Comparison of ENCODE assay signal across 28 mouse cellular contexts in the genomic region with DNA sequence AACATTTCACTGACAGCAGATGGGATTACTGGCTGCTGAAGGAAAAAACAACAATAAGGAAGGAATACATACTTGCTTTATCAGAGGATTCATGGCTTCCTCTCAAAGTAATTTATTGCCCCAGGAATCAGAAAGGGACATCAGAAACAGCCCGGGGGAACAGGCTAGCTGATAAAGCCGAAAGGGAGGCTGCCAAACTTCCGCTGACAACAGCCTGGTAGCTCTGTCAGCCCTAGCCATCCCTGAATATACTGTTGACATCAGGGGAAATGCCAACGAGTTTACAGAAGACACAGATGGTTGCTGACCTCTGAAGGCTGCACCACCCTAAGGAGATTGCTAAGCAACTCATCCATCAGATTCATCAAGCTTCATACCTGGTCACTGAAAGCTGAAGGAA. TPM values are rescaled to one million over a fixed set of nuclear protein-coding genes. Genes with fewer than 3 reads are reported as not detected.
DNase-seq lines count a peak whose midpoint lies in the region; ATAC-seq and TF ChIP-seq lines count a peak whose summit lies in the region.
"Had no signal": no experiment of that assay in that cellular context is flagged by ENCODE, and none has a peak within 500 bp of the region (broad histone marks: within the 10 kb centered on the region; RNA-seq: fewer than 3 reads in every experiment).

No protein-coding gene starts in this region.

- H3K4me2 ChIP-seq in heart, postnatal 0 days (ENCODE audit: low read depth, low read length), result no peak overlapping the region
- H3K4me2 ChIP-seq in lung, postnatal 0 days (replicated peaks; ENCODE audit: low read depth, low read length), result no peak overlapping the region
- H3K4me2 ChIP-seq: embryonic facial prominence, embryonic 12.5 days; forebrain, embryonic 15.5 days; heart, embryonic 13.5 days; limb, embryonic 15.5 days; liver, embryonic 13.5 days; neural tube, embryonic 15.5 days; stomach, embryonic 15.5 days had no signal

- no peak for TF ChIP-seq EP300 in heart, postnatal 0 days (IDR thresholded peaks at IDR 0.05; ENCODE audit: low read depth)
- TF ChIP-seq EP300 in lung, postnatal 0 days (IDR thresholded peaks at IDR 0.05), result no peak

- no peaks in the 10 kb centered on the region; the same call in 1 of the 2 replicates for H3K9me3 ChIP-seq in heart, postnatal 0 days (replicated peaks; ENCODE audit: control insufficient read depth, low read length)
- no peaks in the 10 kb centered on the region for H3K9me3 ChIP-seq in lung, postnatal 0 days (ENCODE audit: low read length)
- H3K9me3 ChIP-seq: forebrain, embryonic 15.5 days; heart, embryonic 13.5 days; limb, embryonic 10.5 days; limb, embryonic 15.5 days; liver, embryonic 13.5 days; neural tube, embryonic 15.5 days; stomach, embryonic 15.5 days had no signal

- peak overlapping the region; percentile 20; the same call in 1 of the 2 replicates for H3K27ac ChIP-seq in heart, postnatal 0 days (ENCODE audit: low read depth)
- H3K27ac ChIP-seq in lung, postnatal 0 days (ENCODE audit: low read length), result no peak overlapping the region
- H3K27ac ChIP-seq: embryonic facial prominence, embryonic 12.5 days; forebrain, embryonic 15.5 days; heart, embryonic 13.5 days; limb, embryonic 10.5 days; limb, embryonic 15.5 days; liver, embryonic 13.5 days; neural tube, embryonic 15.5 days; stomach, embryonic 15.5 days had no signal

- ATAC-seq in heart, postnatal 0 days (ENCODE audit: insufficient read depth, low read depth), result no peak
- 0 out of 2 replicates have a peak, but pooled peaks have one; percentile 21 for ATAC-seq in lung, postnatal 0 days
- ATAC-seq: forebrain, embryonic 15.5 days; hindbrain, embryonic 16.5 days had no signal

- H3K9ac ChIP-seq in heart, postnatal 0 days (replicated peaks; ENCODE audit: low read depth, low read length), result no peak overlapping the region
- H3K9ac ChIP-seq in lung, postnatal 0 days (replicated peaks; ENCODE audit: low read depth), result no peak overlapping the region
- H3K9ac ChIP-seq: embryonic facial prominence, embryonic 12.5 days; forebrain, embryonic 15.5 days; heart, embryonic 13.5 days; limb, embryonic 15.5 days; liver, embryonic 13.5 days; neural tube, embryonic 15.5 days; stomach, embryonic 15.5 days had no signal

- H3K4me3 ChIP-seq in heart, postnatal 0 days (ENCODE audit: low read depth, low read length), result no peak overlapping the region
- no peak overlapping the region for H3K4me3 ChIP-seq in lung, postnatal 0 days (ENCODE audit: low read depth, low read length)
- H3K4me3 ChIP-seq: embryonic facial prominence, embryonic 12.5 days; forebrain, embryonic 15.5 days; heart, embryonic 13.5 days; limb, embryonic 10.5 days; limb, embryonic 15.5 days; liver, embryonic 13.5 days; neural tube, embryonic 15.5 days; stomach, embryonic 15.5 days had no signal

- no peak for DNase-seq in heart, postnatal 0 days (ENCODE audit: low spot score)
- DNase-seq in heart, postnatal 10 days, result no peak
- DNase-seq in lung, postnatal 0 days (ENCODE audit: low spot score), result no peak
- no peak for DNase-seq in lung, postnatal 4 days
- DNase-seq in kidney, postnatal 14 days, result peak; percentile 66
- no peak for DNase-seq in layer of hippocampus, postnatal 14 days (ENCODE audit: low spot score in 2 of 2)
- DNase-seq: B cell, adult 2 months; cerebellum, adult 11 months; cerebellum, adult 9-10 months; cerebellum, postnatal 36 days; embryo, embryonic 11 days; gastrocnemius, postnatal 36 days; heart, adult 18-20 months; liver, embryonic 13.5 days; lung, adult 18-20 months; lung, postnatal 10 days; midbrain, embryonic 14.5 days; retina, postnatal 1 day; right cerebral cortex, postnatal 14 days had no signal

- H3K36me3 ChIP-seq in heart, postnatal 0 days (replicated peaks; ENCODE audit: control insufficient read depth, insufficient read depth, low read length), result no peaks in the 10 kb centered on the region
- H3K36me3 ChIP-seq in lung, postnatal 0 days (ENCODE audit: insufficient read depth, low read length), result no peaks in the 10 kb centered on the region
- H3K36me3 ChIP-seq: embryonic facial prominence, embryonic 12.5 days; forebrain, embryonic 15.5 days; heart, embryonic 13.5 days; limb, embryonic 15.5 days; liver, embryonic 13.5 days; neural tube, embryonic 15.5 days; stomach, embryonic 15.5 days had no signal

- H3K27me3 ChIP-seq in heart, postnatal 0 days (ENCODE audit: control insufficient read depth, insufficient read depth, low read length), result no peaks in the 10 kb centered on the region
- no peaks in the 10 kb centered on the region for H3K27me3 ChIP-seq in lung, postnatal 0 days (replicated peaks; ENCODE audit: insufficient read depth, low read length)
- H3K27me3 ChIP-seq: CH12.LX; embryonic facial prominence, embryonic 12.5 days; forebrain, embryonic 15.5 days; heart, embryonic 13.5 days; limb, embryonic 15.5 days; liver, embryonic 13.5 days; neural tube, embryonic 15.5 days; stomach, embryonic 15.5 days had no signal

- WGBS in heart, postnatal 0 days, result 11% methylated on average over 4 of the region's 4 CpGs
- WGBS in lung, postnatal 0 days, result 54% methylated on average over 4 of the region's 4 CpGs

- H3K4me1 ChIP-seq in heart, postnatal 0 days (ENCODE audit: control insufficient read depth, insufficient read depth), result peaks cover 12% of the 10 kb centered on the region; the same call in 1 of the 2 replicates
- no peaks in the 10 kb centered on the region for H3K4me1 ChIP-seq in lung, postnatal 0 days (ENCODE audit: insufficient read depth, low read depth, low read length)
- H3K4me1 ChIP-seq: limb, embryonic 15.5 days; liver, embryonic 13.5 days; stomach, embryonic 15.5 days had no signal

- no peak for TF ChIP-seq CTCF in heart, postnatal 0 days (IDR thresholded peaks at IDR 0.05; ENCODE audit: low read depth)
- TF ChIP-seq CTCF in lung, postnatal 0 days (IDR thresholded peaks at IDR 0.05), result no peak

- intact Hi-C loops in heart, postnatal 10 days (cut with DNase I), result no loop called here

RNA-seq across cellular contexts. Expression of gene Jam3, which starts 26.6 kb away (rescaled TPM):
- 16.1 and 28.2 TPM in 2 replicates for total RNA-seq in heart, postnatal 0 days (2014; rRNA removed; ENCODE audit: low replicate concordance)
- polyA plus RNA-seq in heart, postnatal 0 days (2015; fragmentation: Nextera tagmentation; extraction: Ambion mirVana), result 25.5 and 25.7 TPM in 2 replicates
- 10 to 100 TPM; 21.0 to 22.7 TPM for total RNA-seq in heart, postnatal 10 days (2021)
- polyA plus RNA-seq in lung, postnatal 0 days (2015; fragmentation: Nextera tagmentation; extraction: Ambion mirVana), result 18.9 and 20.4 TPM in 2 replicates
- total RNA-seq in layer of hippocampus, postnatal 14 days (2021), result 10 to 100 TPM; 30.1 to 31.3 TPM
